Comparison of ENCODE assay signal across 1 mouse cellular context in the genomic region with DNA sequence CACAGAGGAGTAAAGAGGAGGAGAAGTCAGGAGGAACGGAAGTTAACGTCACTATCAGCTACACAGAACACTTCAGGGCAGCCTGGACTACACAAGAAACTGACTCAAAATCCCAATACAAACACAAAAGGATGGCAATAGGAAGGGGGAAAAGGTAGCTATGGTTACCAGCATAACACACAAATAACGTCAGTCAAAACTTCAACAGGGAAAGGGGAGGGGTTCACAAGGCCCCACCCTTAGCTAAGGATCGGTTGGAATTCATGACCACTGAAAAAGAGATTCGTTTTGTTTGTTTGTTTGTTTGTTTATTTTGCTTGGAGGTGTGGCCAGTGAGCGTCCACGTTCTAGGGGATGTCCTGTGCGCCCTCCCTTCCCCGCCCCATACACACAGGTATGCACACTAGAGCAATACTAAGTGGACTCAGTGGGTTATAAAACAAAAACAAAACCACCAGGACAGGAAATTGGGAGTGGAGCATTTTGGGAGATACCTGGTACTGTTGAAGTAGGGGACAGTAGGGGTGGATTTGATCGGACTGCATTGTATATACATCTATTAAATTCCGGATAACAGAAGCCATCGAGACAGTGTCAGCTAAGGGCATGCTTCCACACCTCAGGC.
TF ChIP-seq lines count a peak whose summit lies in the region.

No protein-coding gene starts in this region.

TF ChIP-seq in ES-E14, 5 proteins besides CTCF, POLR2A, EP300 and RAD21:
- TF ChIP-seq MAFK (IDR thresholded peaks at IDR 0.05; ENCODE audit: insufficient read depth, low read depth, low read length), result no peak
- no peak for TF ChIP-seq CHD2 (IDR thresholded peaks at IDR 0.05; ENCODE audit: low read depth, low read length)
- TF ChIP-seq ZC3H11A (IDR thresholded peaks at IDR 0.05; ENCODE audit: borderline replicate concordance, low read depth, low read length), result no peak
- no peak for TF ChIP-seq ZNF384 (IDR thresholded peaks at IDR 0.05; ENCODE audit: low read depth, low read length)
- no peak for TF ChIP-seq HCFC1 (IDR thresholded peaks at IDR 0.05; ENCODE audit: borderline replicate concordance, insufficient read depth, low read length)
